Mouse (Mus musculus) megakaryocyte, embryonic 14.5 days (primary cell): ENCODE data around the gene Medag. TPM values are rescaled to one million over a fixed set of nuclear protein-coding genes. Genes with fewer than 3 reads are reported as not detected.

Experiments
- H3K27me3 ChIP-seq: replicated peaks from 2 replicates; pipeline ENCODE3; 2012; ENCODE audit warnings: inconsistent platforms
- H3K36me3 ChIP-seq: replicated peaks from 2 replicates; pipeline ENCODE3; 2012; ENCODE audit warnings: low read length, inconsistent platforms, mixed read lengths
- H3K4me1 ChIP-seq: 2 replicates; pipeline ENCODE4 v1.6.1; 2012; ENCODE audit warnings: inconsistent platforms
- H3K4me3 ChIP-seq: replicated peaks from 2 replicates; pipeline ENCODE3; 2012; ENCODE audit warnings: moderate library complexity, mild to moderate bottlenecking, inconsistent platforms
- H3K9me3 ChIP-seq: 2 replicates; pipeline ENCODE4 v1.6.1; 2012; ENCODE audit warnings: inconsistent platforms
- FLI1 ChIP-seq: IDR thresholded peaks from 2 replicates; pipeline ENCODE4 v1.6.1; 2012; ENCODE audit warnings: low read length, inconsistent platforms, mixed read lengths
- GATA1 ChIP-seq: IDR thresholded peaks from 3 replicates; pipeline ENCODE4 v1.6.1; 2012; ENCODE audit warnings: mixed read lengths, low read length, inconsistent platforms, borderline replicate concordance
- polyA plus RNA-seq: library from polyadenylated mRNA; stranded (reverse); fragments of >175 nt; gene quantifications from 2 replicates; pipeline ENCODE4 v1.2.3, GENCODE M21; 2012; ENCODE audit warnings: low replicate concordance; ENCODE audit not compliant: insufficient read depth

The Medag gene
- polyA plus RNA-seq, 1 experiment, result not detected

DNA sequence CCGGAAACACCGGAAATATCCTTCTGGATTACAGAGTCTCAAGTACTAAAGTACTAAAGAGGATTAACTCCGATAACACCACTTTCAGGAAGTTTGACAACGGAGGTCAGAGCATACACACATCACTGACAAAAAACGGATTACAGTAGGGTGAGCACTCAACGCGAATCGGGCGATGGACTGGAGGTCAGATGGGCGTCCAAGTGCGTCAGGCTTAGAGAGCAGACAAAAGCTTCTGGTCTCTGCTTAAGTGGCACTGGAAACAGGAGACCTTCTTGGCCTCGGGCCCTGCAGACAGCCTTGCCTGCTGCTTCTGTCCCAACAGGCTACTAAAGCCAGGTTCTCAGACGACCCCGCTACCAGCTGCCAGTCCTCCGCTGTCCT lies 30.7 kb downstream of the Medag start:
- peaks cover 52% of the 10 kb centered on the region for H3K4me1 ChIP-seq
- H3K9me3 ChIP-seq, result peaks cover 6% of the 10 kb centered on the region; the same call in 1 of the 2 replicates
- H3K27me3 ChIP-seq, result peaks cover 4% of the 10 kb centered on the region
- TF ChIP-seq GATA1 (no peak), FLI1 (no peak)
- no peak overlapping the region for H3K4me3 ChIP-seq
- H3K36me3 ChIP-seq, result no peaks in the 10 kb centered on the region

DNA sequence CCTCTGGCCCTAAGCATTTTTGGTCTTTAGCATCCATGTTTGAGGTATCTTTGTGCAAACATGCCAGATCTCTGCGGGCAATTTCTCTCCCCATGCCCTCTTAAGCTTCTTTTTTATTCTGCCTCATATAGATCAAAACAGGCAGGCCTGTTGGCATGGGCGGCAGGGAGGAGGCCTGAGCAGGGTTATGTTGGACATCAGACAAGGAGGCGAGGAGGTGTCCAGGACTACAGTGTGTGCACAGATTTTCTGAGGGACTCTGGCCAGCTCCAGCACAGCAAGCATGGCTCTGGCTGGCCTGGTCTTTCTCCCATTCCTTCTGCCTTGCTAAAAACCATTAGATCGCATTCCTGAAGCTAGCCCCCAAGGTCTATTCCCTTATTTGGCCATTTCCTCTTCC lies 32.9 kb downstream of the Medag start:
- no peak overlapping the region for H3K4me3 ChIP-seq
- H3K9me3 ChIP-seq, result peaks cover 15% of the 10 kb centered on the region
- no peaks in the 10 kb centered on the region for H3K36me3 ChIP-seq
- peaks cover 41% of the 10 kb centered on the region for H3K4me1 ChIP-seq
- TF ChIP-seq FLI1 (no peak), GATA1 (no peak)
- peaks cover 4% of the 10 kb centered on the region for H3K27me3 ChIP-seq

DNA sequence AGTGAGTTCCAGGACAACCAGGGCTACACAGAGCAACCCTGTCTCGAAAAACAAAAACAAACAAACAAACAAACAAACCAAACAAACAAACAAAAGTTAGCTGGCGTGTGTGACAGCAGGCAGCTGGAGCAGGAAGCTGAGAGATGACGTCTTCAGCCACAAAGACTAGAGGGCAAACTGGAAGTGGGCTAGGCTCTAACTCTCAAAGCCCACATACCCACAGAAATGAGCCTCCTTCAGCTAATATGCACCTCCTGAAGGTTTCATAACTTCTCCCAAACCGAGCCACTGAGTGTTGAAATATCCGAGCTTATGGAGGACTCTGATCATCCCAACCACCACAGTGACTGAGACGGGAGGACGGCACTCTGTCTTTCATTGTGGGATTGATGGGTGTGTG lies 34.9 kb downstream of the Medag start:
- Histone ChIP-seq H3K4me1 (peaks cover 24% of the 10 kb centered on the region), H3K36me3 (no peaks in the 10 kb centered on the region), H3K4me3 (no peak overlapping the region), H3K9me3 (peaks cover 18% of the 10 kb centered on the region), H3K27me3 (peaks cover 2% of the 10 kb centered on the region)
- no peak for TF ChIP-seq FLI1
- TF ChIP-seq GATA1, result no peak

GRCm38 (mm10) chr5:149447733-149448132 lies 36.2 kb downstream of the Medag start:
- H3K27me3 ChIP-seq, result no peaks in the 10 kb centered on the region
- TF ChIP-seq GATA1, result no peak
- TF ChIP-seq FLI1, result no peak
- H3K4me1 ChIP-seq, result peaks cover 20% of the 10 kb centered on the region
- peaks cover 18% of the 10 kb centered on the region for H3K9me3 ChIP-seq
- H3K36me3 ChIP-seq, result no peaks in the 10 kb centered on the region
- H3K4me3 ChIP-seq, result no peak overlapping the region

GRCm38 (mm10) chr5:149449406-149449805 lies 37.9 kb downstream of the Medag start:
- peaks cover 13% of the 10 kb centered on the region for H3K4me1 ChIP-seq
- H3K36me3 ChIP-seq, result no peaks in the 10 kb centered on the region
- peaks cover 15% of the 10 kb centered on the region for H3K9me3 ChIP-seq
- no peaks in the 10 kb centered on the region for H3K27me3 ChIP-seq
- TF ChIP-seq FLI1 (no peak), GATA1 (no peak)
- no peak overlapping the region for H3K4me3 ChIP-seq

- no peak overlapping the region for H3K4me3 ChIP-seq
- TF ChIP-seq GATA1 (no peak), FLI1 (no peak)
- peaks cover 15% of the 10 kb centered on the region for H3K9me3 ChIP-seq
- peaks cover 5% of the 10 kb centered on the region for H3K27me3 ChIP-seq
- H3K36me3 ChIP-seq, result no peaks in the 10 kb centered on the region
- peaks cover 8% of the 10 kb centered on the region for H3K4me1 ChIP-seq
Observed at GRCm38 (mm10) chr5:149451209-149451681, 39.7 kb downstream of the Medag start.

DNA sequence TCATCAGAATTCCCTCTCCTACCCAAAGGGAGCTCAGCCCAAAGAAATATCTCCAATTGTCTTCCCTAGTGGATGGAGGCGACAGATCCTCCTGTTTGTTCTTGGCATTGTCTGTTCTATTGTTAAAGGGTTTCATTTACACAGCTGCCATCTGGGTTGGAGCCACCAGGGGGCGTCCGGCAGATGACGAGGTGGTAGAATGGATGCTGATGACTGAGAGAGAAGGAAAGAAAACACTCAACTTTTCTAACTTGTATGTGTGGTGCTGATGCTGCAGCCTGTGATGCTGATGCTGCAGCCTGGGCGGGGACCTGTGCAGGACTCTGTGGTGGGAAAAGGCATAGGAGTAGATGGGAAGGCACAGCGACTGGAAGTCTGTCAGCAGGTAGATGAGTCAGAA lies 42.7 kb downstream of the Medag start:
- Histone ChIP-seq H3K36me3 (no peaks in the 10 kb centered on the region), H3K9me3 (peaks cover 7% of the 10 kb centered on the region; the same call in 1 of the 2 replicates), H3K4me1 (0 out of 2 replicates have a peak, but pooled peaks cover 3% of the 10 kb centered on the region), H3K27me3 (peaks cover 5% of the 10 kb centered on the region), H3K4me3 (no peak overlapping the region)
- no peak for TF ChIP-seq FLI1
- TF ChIP-seq GATA1, result no peak

- no peak overlapping the region for H3K4me3 ChIP-seq
- H3K4me1 ChIP-seq, result 0 out of 2 replicates have a peak, but pooled peaks cover 3% of the 10 kb centered on the region
- H3K9me3 ChIP-seq, result peaks cover 3% of the 10 kb centered on the region; the same call in 1 of the 2 replicates
- TF ChIP-seq GATA1 (no peak), FLI1 (no peak)
- peaks cover 5% of the 10 kb centered on the region for H3K27me3 ChIP-seq
- no peaks in the 10 kb centered on the region for H3K36me3 ChIP-seq
Observed at GRCm38 (mm10) chr5:149456544-149456943, 45.0 kb downstream of the Medag start.

GRCm38 (mm10) chr5:149462071-149462470 lies 50.5 kb downstream of the Medag start:
- Histone ChIP-seq H3K36me3 (no peaks in the 10 kb centered on the region), H3K4me1 (no peaks in the 10 kb centered on the region), H3K4me3 (no peak overlapping the region), H3K9me3 (no peaks in the 10 kb centered on the region), H3K27me3 (peaks cover 4% of the 10 kb centered on the region)
- TF ChIP-seq GATA1 (no peak), FLI1 (no peak)

- TF ChIP-seq FLI1, result no peak
- no peak for TF ChIP-seq GATA1
- Histone ChIP-seq H3K27me3 (peaks cover 4% of the 10 kb centered on the region), H3K9me3 (0 out of 2 replicates have a peak, but pooled peaks cover 2% of the 10 kb centered on the region), H3K4me1 (no peaks in the 10 kb centered on the region), H3K4me3 (no peak overlapping the region), H3K36me3 (no peaks in the 10 kb centered on the region)
Observed at GRCm38 (mm10) chr5:149465305-149465704, 53.8 kb downstream of the Medag start.
